ENCODE assay signal across 16 mouse cellular contexts in the genomic region with DNA sequence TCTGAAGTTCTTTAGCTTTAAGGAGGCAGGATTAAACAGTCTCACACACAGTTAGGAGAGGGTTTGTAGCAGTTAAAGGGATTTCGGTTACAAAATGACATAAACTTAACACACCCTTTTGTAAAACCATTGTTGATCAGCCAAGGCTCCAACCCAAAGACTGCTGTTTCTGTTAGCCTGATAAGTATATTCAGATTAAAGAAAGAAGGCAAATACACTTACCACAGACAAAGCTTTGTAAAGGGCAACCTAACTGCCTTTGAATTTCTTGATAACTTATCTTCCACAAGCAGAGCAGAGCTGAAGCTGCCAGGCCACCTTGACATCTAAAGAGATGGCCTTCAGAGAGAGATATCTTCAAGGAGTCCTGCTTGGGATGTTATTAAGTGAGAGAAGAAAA.
DNase-seq lines count a peak whose midpoint lies in the region; ATAC-seq and TF ChIP-seq lines count a peak whose summit lies in the region.
"Had no signal": no experiment of that assay in that cellular context is flagged by ENCODE, and none has a peak within 500 bp of the region (broad histone marks: within the 10 kb centered on the region; RNA-seq: fewer than 3 reads in every experiment).

No protein-coding gene starts in this region.

- no peak overlapping the region for H3K9ac ChIP-seq in liver, embryonic 16.5 days (ENCODE audit: low read depth, low read length)
- H3K9ac ChIP-seq in stomach, postnatal 0 days (ENCODE audit: low read length), result no peak overlapping the region
- H3K9ac ChIP-seq: embryonic facial prominence, embryonic 15.5 days; forebrain, embryonic 13.5 days; heart, embryonic 15.5 days; kidney, embryonic 15.5 days; midbrain, embryonic 12.5 days had no signal

- H3K9me3 ChIP-seq in liver, embryonic 16.5 days (replicated peaks; ENCODE audit: control insufficient read depth, low read length), result no peaks in the 10 kb centered on the region
- H3K9me3 ChIP-seq in stomach, postnatal 0 days (ENCODE audit: control insufficient read depth, low read length), result no peaks in the 10 kb centered on the region
- H3K9me3 ChIP-seq: embryonic facial prominence, embryonic 15.5 days; forebrain, embryonic 13.5 days; heart, embryonic 15.5 days; kidney, embryonic 15.5 days; midbrain, embryonic 12.5 days had no signal

- TF ChIP-seq CTCF in embryonic fibroblast, embryonic 13.5 days (IDR thresholded peaks at IDR 0.05; ENCODE audit: borderline replicate concordance, insufficient read depth, low read length), result no peak
- TF ChIP-seq CTCF in stomach, postnatal 0 days (IDR thresholded peaks at IDR 0.05; ENCODE audit: low read depth), result no peak

- peak overlapping the region; percentile 15; the same call in 1 of the 2 replicates for H3K4me2 ChIP-seq in liver, embryonic 16.5 days (ENCODE audit: low read depth, low read length)
- no peak overlapping the region for H3K4me2 ChIP-seq in stomach, postnatal 0 days (replicated peaks; ENCODE audit: low read depth)
- H3K4me2 ChIP-seq: embryonic facial prominence, embryonic 15.5 days; forebrain, embryonic 13.5 days; heart, embryonic 15.5 days; kidney, embryonic 15.5 days; midbrain, embryonic 12.5 days had no signal

- H3K36me3 ChIP-seq in liver, embryonic 16.5 days (ENCODE audit: control insufficient read depth, insufficient read depth), result no peaks in the 10 kb centered on the region
- H3K36me3 ChIP-seq in stomach, postnatal 0 days (ENCODE audit: control insufficient read depth, insufficient read depth, low read length), result no peaks in the 10 kb centered on the region
- H3K36me3 ChIP-seq: embryonic facial prominence, embryonic 15.5 days; heart, embryonic 15.5 days; kidney, embryonic 15.5 days; midbrain, embryonic 12.5 days had no signal

- no peak for TF ChIP-seq EP300 in stomach, postnatal 0 days (optimal IDR thresholded peaks at IDR 0.05)

- DNase-seq in ovary, postnatal 36 days (ENCODE audit: low spot score), result peak; percentile 32
- no peak for DNase-seq in ovary, postnatal 10 days (ENCODE audit: low spot score)
- no peak for DNase-seq in stomach, postnatal 0 days (ENCODE audit: low spot score)
- DNase-seq in lung, postnatal 10 days, result no peak
- DNase-seq in cerebellum, postnatal 10 days, result no peak
- DNase-seq: left cerebral cortex, postnatal 4 days; lung, adult 18-20 months; lung, postnatal 4 days; thymus, postnatal 25 days had no signal

- H3K27me3 ChIP-seq in liver, embryonic 16.5 days (ENCODE audit: control insufficient read depth, insufficient read depth, low read depth, low read length), result no peaks in the 10 kb centered on the region
- no peaks in the 10 kb centered on the region for H3K27me3 ChIP-seq in stomach, postnatal 0 days (ENCODE audit: control insufficient read depth, insufficient read depth, low read length)
- H3K27me3 ChIP-seq: embryonic facial prominence, embryonic 15.5 days; forebrain, embryonic 13.5 days; heart, embryonic 15.5 days; kidney, embryonic 15.5 days; midbrain, embryonic 12.5 days had no signal

- 20% methylated on average over 1 of the region's 1 CpGs for WGBS in liver, embryonic 16.5 days (ENCODE audit: insufficient replicate concordance)
- 30% methylated on average over 1 of the region's 1 CpGs for WGBS in stomach, postnatal 0 days

- no peak overlapping the region for H3K4me3 ChIP-seq in embryonic fibroblast, embryonic 13.5 days (ENCODE audit: insufficient read depth, low read length)
- no peak overlapping the region for H3K4me3 ChIP-seq in liver, embryonic 16.5 days (ENCODE audit: low read depth, low read length)
- H3K4me3 ChIP-seq in stomach, postnatal 0 days (ENCODE audit: low read depth, low read length), result no peak overlapping the region
- H3K4me3 ChIP-seq: embryonic facial prominence, embryonic 15.5 days; forebrain, embryonic 13.5 days; heart, embryonic 15.5 days; kidney, embryonic 15.5 days; midbrain, embryonic 12.5 days had no signal

- peak; percentile 88 for ATAC-seq in liver, embryonic 16.5 days (ENCODE audit: low read depth)
- ATAC-seq in stomach, postnatal 0 days (ENCODE audit: low FRiP score, low TSS enrichment), result 0 out of 2 replicates have a peak, but pooled peaks have one; percentile 29

- peak overlapping the region; percentile 94 for H3K27ac ChIP-seq in embryonic fibroblast, embryonic 13.5 days (ENCODE audit: insufficient read depth, low read length)
- H3K27ac ChIP-seq in liver, embryonic 16.5 days (ENCODE audit: low read length), result no peak overlapping the region
- 0 out of 2 replicates have a peak overlapping the region, but pooled peaks have one; percentile 1 for H3K27ac ChIP-seq in stomach, postnatal 0 days (replicated peaks)
- H3K27ac ChIP-seq: embryonic facial prominence, embryonic 15.5 days; heart, embryonic 15.5 days; kidney, embryonic 15.5 days; midbrain, embryonic 12.5 days had no signal

- H3K4me1 ChIP-seq in embryonic fibroblast, embryonic 13.5 days (ENCODE audit: control insufficient read depth, insufficient read depth, low read length), result peaks cover 7% of the 10 kb centered on the region
- peaks cover 3% of the 10 kb centered on the region for H3K4me1 ChIP-seq in liver, embryonic 16.5 days (ENCODE audit: control insufficient read depth, low read depth, low read length)
- H3K4me1 ChIP-seq in stomach, postnatal 0 days (replicated peaks; ENCODE audit: control insufficient read depth, insufficient read depth), result no peaks in the 10 kb centered on the region
- H3K4me1 ChIP-seq: forebrain, embryonic 13.5 days; heart, embryonic 15.5 days; kidney, embryonic 15.5 days; midbrain, embryonic 12.5 days had no signal

- TF ChIP-seq POLR2A in embryonic fibroblast, embryonic 13.5 days (IDR thresholded peaks at IDR 0.05; ENCODE audit: low read depth, low read length), result no peak
